Mouse (Mus musculus) left cerebral cortex, adult 9 months (tissue): Measurements from ENCODE around the gene Kit.
A peak's percentile ranks its signal among the peaks of the same experiment; 100 is the strongest.

Source experiments
- DNase-seq, 2 experiments: peaks; one replicate each; pipeline ENCODE4 v3.0.0; 2022; ENCODE audit warnings: low spot score in 2 of 2

Gene Kit

GRCm38 (mm10) chr5:75632846-75633640 lies 58.3 kb downstream of the Kit start:
- no peak for DNase-seq

GRCm38 (mm10) chr5:75635385-75635784 lies 60.7 kb downstream of the Kit start:
- DNase-seq: peak in 1 of 2 experiments; percentile 46

- no peak for DNase-seq
Measured at GRCm38 (mm10) chr5:75640637-75641036, 65.9 kb downstream of the Kit start.

- DNase-seq: peak in 1 of 2 experiments; percentile 42
Measured at GRCm38 (mm10) chr5:75647046-75647445, 72.3 kb downstream of the Kit start.

GRCm38 (mm10) chr5:75650566-75650965 lies 75.8 kb downstream of the Kit start:
- no peak for DNase-seq

- DNase-seq: no peak
Measured at GRCm38 (mm10) chr5:75653431-75653830, 78.7 kb downstream of the Kit start.

- no peak for DNase-seq
Measured at GRCm38 (mm10) chr5:75658575-75658974, 83.9 kb downstream of the Kit start.

- no peak for DNase-seq
Measured at GRCm38 (mm10) chr5:75660342-75660741, 85.6 kb downstream of the Kit start.

GRCm38 (mm10) chr5:75662466-75662865 lies 87.8 kb downstream of the Kit start:
- DNase-seq: no peak

- DNase-seq: no peak
Measured at GRCm38 (mm10) chr5:75663768-75664167, 89.1 kb downstream of the Kit start.

- DNase-seq: no peak
Measured at GRCm38 (mm10) chr5:75667083-75667482, 92.4 kb downstream of the Kit start.

- no peak for DNase-seq
Measured at GRCm38 (mm10) chr5:75671136-75671788, 96.5 kb downstream of the Kit start.

GRCm38 (mm10) chr5:75676024-75676423 lies 101.3 kb downstream of the Kit start:
- no peak for DNase-seq

GRCm38 (mm10) chr5:75679896-75680295 lies 105.2 kb downstream of the Kit start:
- no peak for DNase-seq

GRCm38 (mm10) chr5:75695162-75695809 lies 120.6 kb downstream of the Kit start:
- no peak for DNase-seq

- no peak for DNase-seq
Measured at GRCm38 (mm10) chr5:75696960-75697359, 122.2 kb downstream of the Kit start.

- DNase-seq: no peak
Measured at GRCm38 (mm10) chr5:75698556-75698955, 123.8 kb downstream of the Kit start.

- no peak for DNase-seq
Measured at GRCm38 (mm10) chr5:75699081-75699480, 124.4 kb downstream of the Kit start.

GRCm38 (mm10) chr5:75699516-75699915 lies 124.8 kb downstream of the Kit start:
- no peak for DNase-seq

GRCm38 (mm10) chr5:75701662-75702061 lies 126.9 kb downstream of the Kit start:
- DNase-seq: peak in 1 of 2 experiments; percentile 6

GRCm38 (mm10) chr5:75702080-75702479 lies 127.4 kb downstream of the Kit start:
- DNase-seq: no peak

- DNase-seq: no peak
Measured at GRCm38 (mm10) chr5:75704584-75705175, 130.0 kb downstream of the Kit start.
